Mouse (Mus musculus) stomach, postnatal 0 days (tissue): ENCODE results near the gene Oaf. TPM values are rescaled to one million over a fixed set of nuclear protein-coding genes. Genes with fewer than 3 reads are reported as not detected.

Experiments used
- ATAC-seq: fragments of 200-750 bp; cut with Nextera tagmentation; 2 replicates; pipeline ENCODE4 v1.8.0; 2017; ENCODE audit not compliant: low FRiP score, low TSS enrichment
- DNase-seq: peaks from one replicate; pipeline ENCODE4 v3.0.0-alpha.2; 2016; ENCODE audit warnings: low spot score
- H3K27ac ChIP-seq: fragments of 300-500 bp; sonication (generic); replicated peaks from 2 replicates; pipeline ENCODE4 v1.5.1; 2014; ENCODE audit warnings: mild to moderate bottlenecking, control low read depth
- H3K27me3 ChIP-seq: fragments of 300-500 bp; sonication (generic); 2 replicates; pipeline ENCODE4 v1.6.1; 2014; ENCODE audit warnings: low read length; ENCODE audit not compliant: control insufficient read depth, insufficient read depth
- H3K36me3 ChIP-seq: fragments of 300-500 bp; sonication (generic); 2 replicates; pipeline ENCODE4 v1.6.1; 2014; ENCODE audit warnings: low read length, mixed read lengths; ENCODE audit not compliant: control insufficient read depth, insufficient read depth
- H3K4me1 ChIP-seq: fragments of 300-500 bp; sonication (generic); replicated peaks from 2 replicates; pipeline ENCODE4 v1.6.1; 2014; ENCODE audit warnings: antibody characterized with exemption; ENCODE audit not compliant: control insufficient read depth, insufficient read depth
- H3K4me2 ChIP-seq: fragments of 300-500 bp; sonication (generic); replicated peaks from 2 replicates; pipeline ENCODE4 v1.6.1; 2014; ENCODE audit warnings: low read depth, mild to moderate bottlenecking, control low read depth, moderate library complexity
- H3K4me3 ChIP-seq: fragments of 300-500 bp; sonication (generic); 2 replicates; pipeline ENCODE4 v1.5.1; 2014; ENCODE audit warnings: low read depth, low read length, control low read depth
- H3K9ac ChIP-seq: fragments of 300-500 bp; sonication (generic); 2 replicates; pipeline ENCODE4 v1.6.1; 2014; ENCODE audit warnings: mild to moderate bottlenecking, low read length, control low read depth, mixed read lengths
- H3K9me3 ChIP-seq: fragments of 300-500 bp; sonication (generic); 2 replicates; pipeline ENCODE4 v1.6.1; 2016; ENCODE audit warnings: low read length; ENCODE audit not compliant: control insufficient read depth
- CTCF ChIP-seq: IDR thresholded peaks from 2 replicates; pipeline ENCODE4 v1.5.1; 2016; ENCODE audit warnings: antibody characterized with exemption, low read depth, mild to moderate bottlenecking, moderate library complexity
- EP300 ChIP-seq: optimal IDR thresholded peaks from 2 replicates; pipeline ENCODE3; 2016; ENCODE audit warnings: antibody characterized with exemption
- WGBS: fragments of 180-500 bp; shearing (Covaris S2); extraction: QIAGEN DNeasy Blood & Tissue Kit; methylation state at CpG from one replicate; pipeline ENCODE4 v1.1.7; 2014; 5-methylcytosine and 5-hydroxymethylcytosine counted together
- polyA plus RNA-seq: library from polyadenylated mRNA; unstranded; fragments of >200 nt; fragmentation: Nextera tagmentation; extraction: Ambion mirVana; gene quantifications from 2 replicates; pipeline ENCODE4 v1.2.1, GENCODE M21; 2015

Gene Oaf
- polyA plus RNA-seq, 1 experiment from 2014 or later, result 31.9 TPM

DNA sequence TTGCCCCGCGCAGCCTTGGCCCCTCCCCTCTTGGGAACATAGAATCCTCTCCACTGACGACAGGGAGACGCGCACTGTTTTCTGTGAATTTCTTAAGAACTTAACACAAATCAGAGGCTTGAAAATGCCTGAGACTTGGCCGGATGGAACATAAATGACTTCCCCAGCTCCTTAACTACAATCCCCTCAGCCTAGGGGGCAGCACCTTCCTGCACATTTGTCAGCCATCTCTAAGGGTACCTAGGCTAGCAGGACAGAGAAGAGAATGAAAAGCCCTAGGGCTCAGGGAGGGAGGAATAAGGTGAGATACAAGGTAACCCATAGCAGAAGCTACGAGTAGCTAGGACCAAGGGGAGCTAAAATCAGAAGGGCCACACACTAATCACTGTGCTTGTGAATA, 61.5 kb downstream of the Oaf start:
- H3K9me3 ChIP-seq, result no peaks in the 10 kb centered on the region
- no peak for DNase-seq
- no peak for ATAC-seq
- no peak overlapping the region for H3K4me3 ChIP-seq
- H3K4me1 ChIP-seq, result no peaks in the 10 kb centered on the region
- H3K9ac ChIP-seq, result no peak overlapping the region
- no peak overlapping the region for H3K27ac ChIP-seq
- no peak overlapping the region for H3K4me2 ChIP-seq
- WGBS, result 51% methylated on average over 7 of the region's 7 CpGs
- no peaks in the 10 kb centered on the region for H3K36me3 ChIP-seq
- H3K27me3 ChIP-seq, result no peaks in the 10 kb centered on the region
- TF ChIP-seq CTCF, result peak; percentile 54
- TF ChIP-seq EP300, result no peak

Other genes with a start within 250 kb of the Oaf start
- gene Arhgef12, start 132.7 kb downstream of the Oaf start, polyA plus RNA-seq, result 6.6 and 6.8 TPM in 2 replicates
- 1.8 and 2.1 TPM in 2 replicates for gene Tmem136, start 123.3 kb downstream of the Oaf start, polyA plus RNA-seq
- 1.7 and 2.5 TPM in 2 replicates for gene Pou2f3, start 29.5 kb downstream of the Oaf start, polyA plus RNA-seq
- 71.2 and 75.3 TPM in 2 replicates for gene Trim29, start 70.9 kb upstream of the Oaf start, polyA plus RNA-seq